Mouse (Mus musculus) erythroblast, embryonic 14.5 days (primary cell): Measurements from ENCODE around the gene Atp6v0e2.

ENCODE experiments used
- GATA1 ChIP-seq: IDR thresholded peaks from 2 replicates; pipeline ENCODE4 v1.6.1; 2012; ENCODE audit warnings: low read length, inconsistent platforms, mixed read lengths
- TAL1 ChIP-seq: IDR thresholded peaks from 3 replicates; pipeline ENCODE4 v1.6.1; 2012; ENCODE audit warnings: low read length, inconsistent platforms, mixed read lengths

DNA sequence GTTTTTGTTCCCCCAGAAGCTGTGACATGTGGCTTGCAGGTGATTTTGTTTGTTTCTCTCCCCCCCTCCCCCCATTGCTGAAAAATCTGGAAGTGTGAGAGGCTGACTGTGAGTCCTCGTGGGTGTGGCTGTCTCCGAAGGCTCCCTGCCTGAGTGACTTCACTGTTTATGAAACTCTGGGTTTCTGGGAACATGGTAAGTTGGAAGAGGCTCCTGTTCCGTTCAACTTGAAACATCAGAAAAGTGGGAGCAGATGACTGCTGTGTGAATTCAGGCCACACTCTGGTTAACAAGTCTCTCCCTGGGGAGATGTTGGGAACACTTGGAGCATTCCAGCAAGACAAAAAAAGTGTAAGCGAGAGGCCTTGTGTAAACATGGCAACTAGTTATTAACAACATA lies 9.4 kb downstream of the Atp6v0e2 start:
- TF ChIP-seq GATA1 (no peak), TAL1 (no peak)
